Mouse (Mus musculus): ENCODE results near the gene Stk36. TPM values are rescaled to one million over a fixed set of nuclear protein-coding genes. Genes with fewer than 3 reads are reported as not detected.

The Stk36 gene
- total RNA-seq, 2 experiments from 2014 or later: 8.4 to 11.4 TPM

DNA sequence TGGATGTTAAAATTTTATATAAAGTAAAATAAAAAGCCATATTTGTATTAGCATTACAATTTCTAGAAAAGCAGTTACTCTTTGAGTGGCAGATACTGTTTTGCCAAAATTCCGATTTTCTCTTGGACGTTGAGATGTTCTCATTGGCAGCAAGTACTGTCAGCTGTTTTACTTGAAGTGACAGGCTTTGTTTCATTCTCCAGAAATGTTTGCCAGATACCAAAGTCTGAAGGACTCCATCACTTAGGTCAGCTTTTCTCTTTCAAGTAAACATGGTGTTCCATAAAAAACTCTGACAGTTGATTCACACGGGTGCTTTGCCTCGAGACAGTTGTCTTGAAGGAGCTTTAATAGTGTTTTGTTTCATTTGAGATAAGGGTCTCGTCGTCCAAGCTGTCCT, 63.9 kb downstream of the Stk36 start:
- DNase-seq (ENCODE audit: low spot score in 2 of 2): no peak

DNA sequence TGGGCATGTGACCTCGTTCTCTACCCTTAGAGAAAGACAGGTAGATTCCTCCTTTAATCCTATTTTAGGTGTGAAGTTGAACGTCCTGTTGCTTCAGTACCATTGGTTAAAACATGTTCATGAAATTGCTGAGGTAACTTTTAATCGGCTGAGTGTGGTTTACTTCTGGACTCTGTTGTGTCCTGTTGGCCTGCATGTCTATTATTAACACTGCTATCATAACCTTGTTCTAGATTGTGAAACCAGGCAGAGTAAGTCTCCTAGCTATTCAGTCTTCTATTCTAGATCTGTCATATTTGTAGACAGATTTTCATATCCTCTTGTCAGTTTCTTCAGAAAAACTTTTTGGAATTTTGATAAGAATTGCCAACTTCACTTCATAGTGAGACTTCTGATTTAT, 67.1 kb downstream of the Stk36 start:
- DNase-seq (ENCODE audit: low spot score in 2 of 2): no peak

DNA sequence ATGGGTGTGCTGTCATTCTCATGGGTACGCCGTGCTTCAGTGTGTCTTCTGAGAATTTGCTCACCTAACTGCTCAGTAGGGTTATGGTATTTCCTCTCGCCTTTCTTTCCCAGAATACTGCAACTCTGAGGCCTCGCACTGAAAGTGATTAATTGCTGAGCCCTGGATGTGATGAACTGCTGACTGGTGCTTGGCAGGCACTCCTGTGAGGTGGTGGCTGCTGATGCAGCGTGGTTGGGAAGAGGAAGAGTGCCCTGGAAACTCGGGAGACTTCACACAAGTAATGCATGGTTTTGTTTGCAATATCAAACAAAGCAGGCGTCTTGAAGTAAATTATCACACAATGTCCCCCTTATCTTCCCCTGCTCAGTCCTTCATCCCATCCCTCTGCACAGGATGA, 71.5 kb downstream of the Stk36 start:
- no peak for DNase-seq (ENCODE audit: low spot score in 2 of 2)

DNA sequence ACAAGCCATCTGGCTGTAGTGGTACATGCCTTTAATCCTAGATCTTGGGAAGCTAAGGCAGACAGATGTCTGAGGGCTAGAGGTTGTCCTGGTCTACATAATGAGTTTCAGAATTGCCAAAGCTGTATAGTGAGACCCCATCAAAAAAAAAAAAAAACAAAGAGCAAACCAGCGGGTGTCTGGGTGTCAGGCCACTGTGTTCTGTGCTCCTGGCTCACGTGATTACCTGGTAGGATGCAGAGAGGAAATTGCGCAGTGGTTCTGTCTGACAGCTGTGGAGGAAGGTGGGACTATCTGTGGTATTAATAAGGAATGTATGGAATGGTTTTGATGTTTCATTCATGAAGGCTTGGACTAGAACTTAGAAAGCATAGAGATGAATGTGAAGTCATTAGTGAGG, 75.6 kb downstream of the Stk36 start:
- DNase-seq (ENCODE audit: low spot score in 2 of 2): no peak

DNA sequence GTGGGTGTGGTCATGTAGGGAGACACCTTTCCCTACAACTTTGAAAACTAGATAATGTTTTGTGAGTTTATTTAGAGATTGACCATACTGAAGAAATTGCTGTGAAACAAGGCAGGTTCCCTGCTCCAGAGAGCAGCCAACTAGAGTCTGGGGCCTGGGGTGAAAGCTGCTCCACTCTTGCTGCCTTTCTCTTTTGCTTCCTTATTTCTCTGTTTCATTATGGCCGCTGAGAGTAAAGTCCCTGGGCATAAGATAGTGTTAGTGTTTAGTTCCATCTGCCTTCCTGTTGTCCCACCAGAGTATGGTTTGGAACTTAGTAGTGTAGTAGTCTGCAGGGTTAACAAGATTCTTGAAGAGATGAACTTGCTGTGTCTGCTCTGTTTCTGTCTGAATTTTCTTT, 76.6 kb downstream of the Stk36 start:
- DNase-seq (ENCODE audit: low spot score in 2 of 2): no peak

Small RNA genes lying within 50 kb of the gene (microRNA-seq; reads per million reads assigned to microRNA genes)
- 0 reads per million in 2 experiments for gene Gm25035

Other genes starting within 250 kb of the Stk36 start
- 1 to 10 TPM; 1.2 to 1.7 TPM for gene Catip, start 239.3 kb upstream of the Stk36 start, total RNA-seq (2021)
- gene Slc11a1, start 226.2 kb upstream of the Stk36 start, total RNA-seq (2021): 1 to 10 TPM; 2.0 to 3.0 TPM
- 10 to 100 TPM; 23.8 to 27.2 TPM for gene Ctdsp1, start 209.9 kb upstream of the Stk36 start, total RNA-seq (2021)
- gene Vil1, start 192.1 kb upstream of the Stk36 start, total RNA-seq (2021): 1 to 10 TPM in 1 of 2 experiments, under 1 TPM in 1; 0.31 to 1.2 TPM
- 10 to 100 TPM; 37.2 to 38.1 TPM for gene Cnot9, start 95.4 kb upstream of the Stk36 start, total RNA-seq (2021)
- 10 to 100 TPM; 15.1 to 17.3 TPM for gene Plcd4, start 58.6 kb upstream of the Stk36 start, total RNA-seq (2021)
- 10 to 100 TPM; 18.1 to 21.9 TPM for gene Usp37, start 57.2 kb upstream of the Stk36 start, total RNA-seq (2021)
- 10 to 100 TPM; 24.8 TPM for gene Zfp142, start 13.2 kb upstream of the Stk36 start, total RNA-seq (2021)
- 10 to 100 TPM; 20.6 to 21.5 TPM for gene Bcs1l, start 13.2 kb upstream of the Stk36 start, total RNA-seq (2021)
- 10 to 100 TPM; 48.9 to 60.6 TPM for gene Rnf25, start within 50 bp of the Stk36 start, total RNA-seq (2021)
- gene Ttll4, start 60.3 kb downstream of the Stk36 start, total RNA-seq (2021): 10 to 100 TPM; 30.7 to 31.7 TPM
- 1 to 10 TPM in 1 of 2 experiments, under 1 TPM in 1; 0.33 to 1.6 TPM for gene Cyp27a1, start 112.1 kb downstream of the Stk36 start, total RNA-seq (2021)
- gene Prkag3, start 147.8 kb downstream of the Stk36 start, total RNA-seq (2021): not detected
- 1 to 10 TPM in 1 of 2 experiments, under 1 TPM in 1; 0.75 to 1.3 TPM for gene Wnt6, start 170.4 kb downstream of the Stk36 start, total RNA-seq (2021)
- gene Wnt10a, start 190.1 kb downstream of the Stk36 start, total RNA-seq (2021): 1 to 10 TPM; 1.1 to 1.2 TPM

Data from layer of hippocampus, postnatal 10 days (tissue).